Mouse (Mus musculus) midbrain, embryonic 14.5 days (tissue): ENCODE results near the gene Dhrs7. TPM values are rescaled to one million over a fixed set of nuclear protein-coding genes. Genes with fewer than 3 reads are reported as not detected.
A peak's percentile ranks its signal among the peaks of the same experiment; 100 is the strongest.

Source experiments
- ATAC-seq: fragments of 200-750 bp; cut with Nextera tagmentation; 2 replicates; pipeline ENCODE4 v1.8.0; 2017; ENCODE audit warnings: moderate number of reproducible peaks, moderate library complexity; ENCODE audit not compliant: low FRiP score, low TSS enrichment
- DNase-seq: peaks from one replicate; pipeline ENCODE4 v3.0.0-alpha.2; 2015
- H3K27ac ChIP-seq: fragments of 300-500 bp; sonication (generic); replicated peaks from 2 replicates; pipeline ENCODE4 v1.5.1; 2014; ENCODE audit warnings: mild to moderate bottlenecking, low read depth, low read length, moderate library complexity
- H3K27me3 ChIP-seq: fragments of 300-500 bp; sonication (generic); 2 replicates; pipeline ENCODE4 v1.6.1; 2014; ENCODE audit warnings: low read length, control low read depth, mixed read lengths; ENCODE audit not compliant: control insufficient read depth, insufficient read depth
- H3K36me3 ChIP-seq: fragments of 300-500 bp; sonication (generic); 2 replicates; pipeline ENCODE4 v1.6.1; 2014; ENCODE audit warnings: low read length, control low read depth; ENCODE audit not compliant: control insufficient read depth, insufficient read depth
- H3K4me1 ChIP-seq: fragments of 300-500 bp; sonication (generic); 2 replicates; pipeline ENCODE4 v1.6.1; 2014; ENCODE audit warnings: mild to moderate bottlenecking, antibody characterized with exemption, low read length, control low read depth; ENCODE audit not compliant: control insufficient read depth, insufficient read depth
- H3K4me2 ChIP-seq: fragments of 300-500 bp; sonication (generic); 2 replicates; pipeline ENCODE4 v1.6.1; 2014; ENCODE audit warnings: mild to moderate bottlenecking, low read length, moderate library complexity
- H3K4me3 ChIP-seq: fragments of 300-500 bp; sonication (generic); replicated peaks from 2 replicates; pipeline ENCODE4 v1.5.1; 2014; ENCODE audit warnings: low read depth, low read length
- H3K9ac ChIP-seq: fragments of 300-500 bp; sonication (generic); replicated peaks from 2 replicates; pipeline ENCODE4 v1.6.1; 2014; ENCODE audit warnings: mild to moderate bottlenecking, low read length, moderate library complexity
- H3K9me3 ChIP-seq: fragments of 300-500 bp; sonication (generic); 2 replicates; pipeline ENCODE4 v1.6.1; 2016; ENCODE audit warnings: low read length, control low read depth, mixed read lengths; ENCODE audit not compliant: control insufficient read depth
- WGBS: fragments of 180-500 bp; shearing (Covaris S2); extraction: QIAGEN DNeasy Blood & Tissue Kit; methylation state at CpG from one replicate; pipeline ENCODE4 v1.1.7; 2014; 5-methylcytosine and 5-hydroxymethylcytosine counted together
- polyA plus RNA-seq: library from polyadenylated mRNA; unstranded; fragments of >200 nt; fragmentation: Nextera tagmentation; extraction: Ambion mirVana; gene quantifications from 2 replicates; pipeline ENCODE4 v1.2.1, GENCODE M21; 2014

Dhrs7 gene
- polyA plus RNA-seq, 1 experiment from 2014 or later = 17.0 TPM

GRCm38 (mm10) chr12:72670921-72671320 is 6.2 kb upstream of the Dhrs7 start:
- Histone ChIP-seq H3K36me3 (no peaks in the 10 kb centered on the region), H3K27me3 (no peaks in the 10 kb centered on the region), H3K9me3 (no peaks in the 10 kb centered on the region), H3K9ac (no peak overlapping the region), H3K4me1 (no peaks in the 10 kb centered on the region), H3K4me3 (no peak overlapping the region), H3K4me2 (no peak overlapping the region), H3K27ac (no peak overlapping the region)
- 94% methylated on average over 8 of the region's 8 CpGs for WGBS
- DNase-seq = no peak
- ATAC-seq = no peak

DNA sequence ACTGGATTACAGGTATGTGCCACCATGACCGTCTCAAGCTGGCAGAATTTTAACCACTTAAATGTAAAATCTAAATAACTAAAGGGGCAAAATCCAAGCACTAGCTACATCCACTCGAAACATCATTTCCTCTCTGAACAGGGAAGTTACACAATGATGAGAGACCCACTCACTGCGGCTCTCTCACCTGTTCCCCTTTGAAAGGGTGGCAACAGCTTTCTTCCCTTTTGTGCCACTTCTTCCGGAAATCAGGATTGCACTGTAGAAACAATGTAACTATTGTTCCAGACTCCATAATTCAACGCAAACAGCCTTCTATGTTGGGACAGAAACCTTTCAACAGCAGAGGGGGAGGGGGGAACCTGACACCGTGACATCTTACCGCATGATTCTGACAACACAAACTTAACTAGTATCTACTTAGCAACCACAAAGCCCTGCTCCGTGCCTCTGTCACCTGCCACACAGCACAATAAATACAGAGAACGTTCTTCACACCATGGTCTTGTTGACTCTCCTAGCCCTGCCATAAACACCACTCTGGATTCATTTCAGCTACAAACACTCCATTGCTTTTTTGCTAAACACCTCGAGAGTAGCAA is 3.3 kb upstream of the Dhrs7 start:
- no peak overlapping the region for H3K27ac ChIP-seq
- DNase-seq (no peak), ATAC-seq (no peak)
- 0 out of 2 replicates have a peak, but pooled peaks cover 9% of the 10 kb centered on the region for H3K4me1 ChIP-seq
- H3K4me3 ChIP-seq = no peak overlapping the region
- no peaks in the 10 kb centered on the region for H3K9me3 ChIP-seq
- no peak overlapping the region for H3K4me2 ChIP-seq
- WGBS = 67% methylated on average over 10 of the region's 10 CpGs
- no peaks in the 10 kb centered on the region for H3K36me3 ChIP-seq
- no peaks in the 10 kb centered on the region for H3K27me3 ChIP-seq
- no peak overlapping the region for H3K9ac ChIP-seq

GRCm38 (mm10) chr12:72666015-72666414 is 1.3 kb upstream of the Dhrs7 start:
- H3K4me3 ChIP-seq = no peak overlapping the region
- WGBS = 93% methylated on average over 5 of the region's 5 CpGs
- 0 out of 2 replicates have a peak, but pooled peaks cover 9% of the 10 kb centered on the region for H3K4me1 ChIP-seq
- DNase-seq (no peak), ATAC-seq (no peak)
- no peaks in the 10 kb centered on the region for H3K27me3 ChIP-seq
- no peaks in the 10 kb centered on the region for H3K9me3 ChIP-seq
- no peak overlapping the region for H3K27ac ChIP-seq
- H3K36me3 ChIP-seq = no peaks in the 10 kb centered on the region
- no peak overlapping the region for H3K4me2 ChIP-seq
- no peak overlapping the region for H3K9ac ChIP-seq

GRCm38 (mm10) chr12:72664020-72664734 is 532 bp downstream of the Dhrs7 start:
- H3K4me3 ChIP-seq = peak overlapping the region; percentile 53
- no peaks in the 10 kb centered on the region for H3K36me3 ChIP-seq
- H3K9ac ChIP-seq = peak overlapping the region; percentile 70
- 9% methylated on average over 28 of the region's 28 CpGs for WGBS
- H3K4me1 ChIP-seq = 0 out of 2 replicates have a peak, but pooled peaks cover 9% of the 10 kb centered on the region
- peak; percentile 71 for DNase-seq
- H3K27ac ChIP-seq = peak overlapping the region; percentile 49
- peak overlapping the region; percentile 97 for H3K4me2 ChIP-seq
- H3K27me3 ChIP-seq = no peaks in the 10 kb centered on the region
- H3K9me3 ChIP-seq = no peaks in the 10 kb centered on the region
- ATAC-seq = peak; percentile 59; the same call in 1 of the 2 replicates

GRCm38 (mm10) chr12:72655775-72656174 is 8.9 kb downstream of the Dhrs7 start:
- Histone ChIP-seq H3K4me3 (no peak overlapping the region), H3K27ac (no peak overlapping the region), H3K9ac (no peak overlapping the region), H3K4me2 (no peak overlapping the region), H3K9me3 (no peaks in the 10 kb centered on the region), H3K4me1 (no peaks in the 10 kb centered on the region), H3K27me3 (no peaks in the 10 kb centered on the region), H3K36me3 (no peaks in the 10 kb centered on the region)
- DNase-seq (no peak), ATAC-seq (no peak)
- 95% methylated on average over 16 of the region's 16 CpGs for WGBS

GRCm38 (mm10) chr12:72654698-72655097 is 10.0 kb downstream of the Dhrs7 start:
- Histone ChIP-seq H3K9ac (no peak overlapping the region), H3K27me3 (no peaks in the 10 kb centered on the region), H3K4me3 (no peak overlapping the region), H3K4me2 (no peak overlapping the region), H3K9me3 (no peaks in the 10 kb centered on the region), H3K36me3 (no peaks in the 10 kb centered on the region), H3K4me1 (no peaks in the 10 kb centered on the region), H3K27ac (no peak overlapping the region)
- peak; percentile 87 for DNase-seq
- peak; percentile 46; the same call in 1 of the 2 replicates for ATAC-seq
- WGBS = 13% methylated on average over 4 of the region's 4 CpGs

DNA sequence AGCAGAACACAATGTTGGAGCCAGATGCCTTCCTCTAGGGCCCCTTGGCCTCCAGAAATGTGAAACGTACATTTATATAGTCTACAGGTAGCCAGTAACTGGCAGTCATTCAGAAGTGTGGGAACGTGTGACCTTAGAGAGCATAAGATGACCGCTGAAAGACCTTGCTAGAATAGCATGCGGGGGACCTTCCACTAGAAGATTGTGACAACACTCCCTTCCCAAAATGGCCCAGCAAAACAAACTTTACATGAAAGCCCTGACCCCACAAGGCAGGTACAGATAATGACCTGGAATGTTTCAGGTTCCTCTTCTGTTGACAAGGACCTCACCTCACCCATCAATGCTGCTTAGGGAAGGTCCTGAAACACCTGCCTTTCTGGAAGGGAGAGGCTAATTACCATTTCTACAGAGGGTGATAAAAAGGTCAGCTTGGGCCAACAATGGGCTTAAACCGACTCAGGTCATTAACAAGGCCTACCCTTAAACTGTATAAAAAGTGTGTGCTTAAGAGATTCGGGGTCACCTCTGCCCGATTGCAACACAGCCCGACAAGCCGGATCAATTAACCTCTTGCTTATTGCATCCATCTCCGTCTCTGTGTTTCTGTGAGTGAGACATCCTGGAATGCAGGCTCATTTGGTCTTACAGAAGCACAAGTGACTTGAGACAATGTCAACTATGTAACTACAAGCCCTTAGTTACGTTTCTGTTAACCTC is 14.9 kb downstream of the Dhrs7 start, which contains the start of gene Gm4756:
Gene Gm4756, minus strand, starts transcription at position 51 of the 720 bp plus-strand sequence.
- Histone ChIP-seq H3K36me3 (no peaks in the 10 kb centered on the region), H3K9ac (no peak within 1 kb of the TSS), H3K4me1 (no peaks in the 10 kb centered on the region), H3K27me3 (no peaks in the 10 kb centered on the region), H3K4me3 (no peak within 1 kb of the TSS), H3K9me3 (no peaks in the 10 kb centered on the region; the same call in 1 of the 2 replicates), H3K4me2 (no peak within 1 kb of the TSS), H3K27ac (no peak within 1 kb of the TSS)
- WGBS = 89% methylated on average over 11 of the region's 11 CpGs
- no peak for DNase-seq
- no peak for ATAC-seq

GRCm38 (mm10) chr12:72648921-72649320 is 15.8 kb downstream of the Dhrs7 start:
- DNase-seq (no peak), ATAC-seq (no peak)
- H3K27me3 ChIP-seq = no peaks in the 10 kb centered on the region
- no peak overlapping the region for H3K4me3 ChIP-seq
- H3K9me3 ChIP-seq = no peaks in the 10 kb centered on the region; the same call in 1 of the 2 replicates
- WGBS = 95% methylated on average over 14 of the region's 14 CpGs
- H3K36me3 ChIP-seq = no peaks in the 10 kb centered on the region
- no peak overlapping the region for H3K4me2 ChIP-seq
- no peaks in the 10 kb centered on the region for H3K4me1 ChIP-seq
- no peak overlapping the region for H3K9ac ChIP-seq
- no peak overlapping the region for H3K27ac ChIP-seq
